Mouse (Mus musculus): ENCODE data around the gene Tmc4. TPM values are rescaled to one million over a fixed set of nuclear protein-coding genes. Genes with fewer than 3 reads are reported as not detected.

Tmc4 gene
- polyA plus RNA-seq, 1 experiment from 2014 or later, result 12.5 TPM

DNA sequence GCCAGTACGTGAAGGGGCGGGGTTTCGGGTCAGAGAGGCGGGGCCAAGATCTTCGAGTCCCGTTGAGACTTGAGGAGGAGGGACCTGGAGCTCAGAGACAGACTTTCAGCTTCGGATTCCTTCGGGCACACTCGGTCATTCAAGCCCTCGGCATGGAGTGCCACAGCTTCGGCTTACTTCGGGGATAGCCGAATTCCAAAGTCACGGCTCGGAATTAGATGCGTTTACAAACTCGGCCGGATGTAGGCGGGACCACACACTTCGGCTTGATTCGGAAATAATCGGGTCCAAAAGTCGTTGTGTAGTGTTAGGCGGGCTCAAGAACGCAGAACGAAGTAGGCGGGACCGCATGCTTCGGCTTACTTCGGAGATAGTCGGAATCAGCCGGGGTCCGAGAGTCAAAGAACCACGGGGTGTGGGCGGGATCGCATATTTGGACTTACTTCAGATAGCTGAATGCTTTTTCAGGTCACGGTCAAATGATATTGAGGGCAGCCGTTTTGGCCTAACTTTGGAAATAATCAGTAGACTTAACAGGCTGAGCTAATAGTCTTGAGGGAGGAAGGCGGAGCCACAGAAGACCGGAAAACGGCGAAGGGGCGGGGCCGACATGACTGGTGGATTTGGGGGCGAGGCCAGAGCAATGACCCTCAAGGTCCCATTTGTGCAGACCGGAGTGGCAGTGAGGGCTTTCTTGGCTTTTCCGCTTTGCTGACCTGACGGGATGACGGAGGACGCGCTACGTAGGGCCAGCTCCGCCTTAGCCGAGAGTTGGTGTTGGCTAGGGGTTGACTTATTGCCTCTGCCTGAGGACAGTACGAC, 15.8 kb upstream of the Tmc4 start, which contains the start of gene Mboat7:
Mboat7 (minus strand) TSS at position 537 of the 822 bp plus-strand sequence.
- peak; percentile 99 for DNase-seq (ENCODE audit: low spot score)

DNA sequence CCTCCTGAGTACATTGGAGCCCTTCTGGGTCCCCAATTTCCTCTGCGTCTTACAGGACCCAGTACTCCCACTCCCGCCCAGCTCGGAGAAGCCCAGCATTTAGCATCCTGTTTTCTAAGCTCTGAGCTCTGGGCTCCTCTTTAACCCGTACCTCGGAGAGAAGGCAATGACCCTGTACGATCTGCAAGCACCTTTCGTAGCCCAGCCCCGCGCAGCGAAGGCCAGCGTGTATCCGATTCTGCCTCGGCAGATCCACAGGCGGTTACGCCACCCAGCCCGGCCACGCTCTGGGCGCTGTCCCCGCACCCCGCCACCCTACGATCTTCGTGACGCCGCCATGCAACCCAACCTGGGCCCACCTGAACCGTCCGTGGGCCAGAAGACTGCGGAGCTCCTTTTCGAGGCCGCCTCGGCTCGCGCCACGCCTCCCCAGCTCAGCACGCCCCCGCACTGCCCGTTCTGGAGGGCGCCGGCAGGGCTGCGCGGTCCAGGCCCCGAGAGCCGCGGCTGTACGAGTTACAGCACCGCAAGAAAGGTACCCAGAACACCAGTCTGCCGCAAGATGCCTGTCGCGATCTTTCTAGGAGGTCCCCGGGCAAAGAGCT, 15.1 kb upstream of the Tmc4 start, which contains the start of gene Tsen34:
Tsen34 (plus strand) TSS at position 482 of the 605 bp plus-strand sequence.
- DNase-seq (ENCODE audit: low spot score), result peak; percentile 50

GRCm38 (mm10) chr7:3691919-3692318, 14.6 kb upstream of the Tmc4 start:
- DNase-seq (ENCODE audit: low spot score), result no peak

GRCm38 (mm10) chr7:3685400-3686187, 8.2 kb upstream of the Tmc4 start:
- no peak for DNase-seq (ENCODE audit: low spot score)

DNA sequence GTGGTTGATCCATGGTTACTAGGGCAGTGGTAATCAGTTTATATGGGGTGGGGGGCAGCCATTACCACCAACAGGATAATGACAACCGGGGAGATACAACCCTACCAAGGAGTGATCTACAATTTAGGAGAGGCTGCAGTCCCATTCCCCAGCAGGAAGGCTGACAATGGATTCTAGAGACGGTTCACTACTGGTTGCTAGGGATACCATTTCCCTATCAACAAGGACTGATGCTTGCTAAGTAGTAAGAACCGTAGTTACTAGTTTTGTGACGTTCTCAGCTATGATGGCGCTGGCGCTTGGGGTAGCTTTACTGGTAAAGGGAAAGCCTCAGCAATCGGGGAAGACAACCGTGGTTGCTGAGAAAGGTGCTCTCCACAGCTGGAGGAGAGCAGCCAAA, 7.3 kb upstream of the Tmc4 start:
- DNase-seq (ENCODE audit: low spot score), result no peak

DNA sequence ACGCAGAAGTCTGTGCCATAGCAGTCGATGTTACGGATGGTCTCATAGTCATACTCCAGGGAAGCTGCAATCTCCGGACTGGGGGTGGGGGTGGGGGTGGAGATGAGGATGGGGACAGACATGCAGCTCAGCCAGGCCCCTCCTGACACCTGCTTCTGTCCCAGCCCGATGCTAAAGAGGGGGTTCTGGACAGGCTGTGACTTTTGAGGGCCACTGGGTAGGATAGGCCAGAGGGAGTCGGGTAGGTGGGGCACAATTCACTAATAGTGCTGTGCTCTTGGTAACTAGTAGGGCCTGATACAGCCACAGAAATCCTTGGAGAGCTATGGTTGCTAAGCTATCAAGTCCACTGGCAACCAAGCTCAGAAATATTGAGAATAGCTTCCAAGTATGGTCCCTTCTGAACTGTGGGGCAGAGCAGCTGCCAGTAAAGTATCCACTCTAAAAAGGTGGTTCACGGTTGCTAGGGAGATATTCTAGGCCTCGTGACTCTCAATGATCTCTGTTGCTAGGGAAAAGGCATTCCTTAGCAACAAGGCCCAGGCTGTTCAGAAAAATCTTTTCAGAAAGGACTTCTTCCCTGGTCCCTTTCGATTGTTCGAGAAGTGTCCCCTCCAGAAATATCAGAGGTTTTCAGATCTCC, 6.7 kb upstream of the Tmc4 start:
- no peak for DNase-seq (ENCODE audit: low spot score)

DNA sequence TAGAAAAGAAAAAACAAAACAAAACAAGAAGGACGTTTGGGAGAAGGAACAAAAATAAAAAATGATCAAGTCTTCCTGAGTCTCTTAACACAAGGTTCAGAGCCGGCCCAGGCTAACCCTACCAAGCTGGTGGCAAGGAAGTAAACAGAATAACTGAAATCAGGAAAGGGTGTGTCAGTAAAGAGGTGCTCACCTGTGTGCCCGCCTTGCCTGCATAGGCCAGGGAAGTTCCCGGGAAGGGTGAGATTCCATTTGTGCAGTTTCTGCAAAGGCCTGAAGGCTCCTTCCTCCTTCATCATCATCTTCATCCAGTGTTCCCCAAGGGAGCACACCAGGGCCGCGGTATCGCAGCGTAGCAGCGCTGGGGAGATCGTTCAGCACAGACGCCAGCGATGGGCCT, 982 bp downstream of the Tmc4 start:
- DNase-seq (ENCODE audit: low spot score), result no peak

GRCm38 (mm10) chr7:3675228-3675548, 2.2 kb downstream of the Tmc4 start:
- DNase-seq (ENCODE audit: low spot score), result no peak

GRCm38 (mm10) chr7:3674507-3675227, 2.7 kb downstream of the Tmc4 start:
- DNase-seq (ENCODE audit: low spot score), result peak; percentile 79

DNA sequence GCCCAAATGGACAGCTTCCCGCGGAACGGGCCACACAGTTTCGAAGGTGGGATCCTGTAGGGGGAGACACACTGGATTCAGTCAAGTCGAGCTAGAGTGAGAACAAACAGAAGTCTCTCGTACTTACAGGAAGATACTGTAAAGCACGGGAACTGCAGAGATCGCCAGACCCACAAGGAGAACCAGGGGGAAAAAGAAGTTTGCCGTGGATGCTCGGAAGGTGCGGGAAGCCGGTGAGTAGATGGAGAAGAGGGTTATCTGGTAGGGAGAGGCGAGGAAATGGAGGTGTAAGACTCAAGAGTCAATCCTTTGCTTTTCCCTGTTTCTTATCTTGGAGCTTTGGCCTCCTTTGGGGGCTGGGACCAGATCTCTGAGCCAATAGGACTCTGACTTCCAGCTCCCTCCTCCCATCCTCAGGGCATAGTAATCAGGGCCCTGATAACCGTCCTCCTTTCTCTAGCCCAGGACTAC, 10.4 kb downstream of the Tmc4 start:
- no peak for DNase-seq (ENCODE audit: low spot score)

GRCm38 (mm10) chr7:3665215-3666114, 11.9 kb downstream of the Tmc4 start, which contains the start of gene Leng1:
Gene Leng1 (minus strand): TSS chr7:3665840.
- peak; percentile 95 for DNase-seq (ENCODE audit: low spot score)

DNA sequence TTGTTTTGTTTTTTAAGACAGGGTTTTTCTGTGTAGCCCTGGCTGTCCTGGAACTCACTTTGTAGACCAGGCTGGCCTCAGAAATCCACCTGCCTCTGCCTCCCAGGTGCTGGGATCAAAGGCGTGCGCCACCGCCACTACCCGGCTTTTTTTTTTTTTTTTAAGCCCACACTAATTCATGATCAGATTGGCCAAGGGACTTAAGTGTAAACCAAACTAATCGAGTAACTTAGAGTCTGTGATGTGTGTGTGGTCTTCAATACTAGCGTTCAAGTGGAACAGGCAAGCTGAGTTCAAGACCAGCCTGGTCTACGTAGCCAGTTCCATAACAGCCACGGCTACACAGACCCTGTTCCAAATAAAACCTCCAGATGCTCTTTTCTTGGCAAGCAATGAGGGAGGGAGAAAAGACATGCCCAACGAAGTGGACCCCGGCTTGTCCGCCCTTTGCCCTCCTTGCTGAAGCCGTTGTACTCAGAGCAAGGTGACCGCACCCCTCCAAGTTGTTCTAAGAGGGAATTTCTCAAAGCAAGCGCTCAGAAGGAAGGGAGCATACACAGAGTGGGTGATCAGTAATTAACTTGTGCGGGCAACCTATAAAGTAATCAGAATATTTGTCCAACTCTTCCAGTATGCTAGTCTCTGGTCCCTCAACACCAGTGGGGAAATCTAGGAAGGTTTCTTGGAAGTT, 12.7 kb downstream of the Tmc4 start:
- DNase-seq (ENCODE audit: low spot score), result no peak

DNA sequence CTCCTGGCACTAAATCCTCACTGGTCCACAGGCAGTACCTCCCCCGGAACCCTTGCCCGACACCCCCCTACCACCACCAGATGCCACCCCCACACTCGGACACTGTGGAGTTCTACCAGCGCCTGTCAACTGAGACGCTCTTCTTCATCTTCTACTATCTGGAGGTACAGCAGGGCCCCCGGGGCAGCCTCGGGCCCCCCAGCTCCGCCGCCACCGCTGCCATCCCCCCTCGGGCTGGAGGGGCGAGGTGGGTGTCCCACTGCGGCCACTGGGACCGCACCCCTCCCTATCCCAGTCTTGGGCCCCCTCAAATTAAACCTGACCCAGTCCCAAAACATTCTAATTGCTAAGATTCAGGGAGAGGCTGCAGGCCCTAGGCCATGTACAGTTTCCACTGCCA, 18.8 kb downstream of the Tmc4 start:
- DNase-seq (ENCODE audit: low spot score), result no peak

GRCm38 (mm10) chr7:3656966-3657365, 20.4 kb downstream of the Tmc4 start:
- DNase-seq (ENCODE audit: low spot score), result no peak

GRCm38 (mm10) chr7:3646641-3647040, 30.7 kb downstream of the Tmc4 start:
- DNase-seq (ENCODE audit: low spot score), result no peak

- DNase-seq (ENCODE audit: low spot score), result peak; percentile 19
These were observed 31.2 kb downstream of the Tmc4 start for GRCm38 (mm10) chr7:3646188-3646587.

GRCm38 (mm10) chr7:3645488-3646025, 31.8 kb downstream of the Tmc4 start:
- DNase-seq (ENCODE audit: low spot score), result no peak

DNA sequence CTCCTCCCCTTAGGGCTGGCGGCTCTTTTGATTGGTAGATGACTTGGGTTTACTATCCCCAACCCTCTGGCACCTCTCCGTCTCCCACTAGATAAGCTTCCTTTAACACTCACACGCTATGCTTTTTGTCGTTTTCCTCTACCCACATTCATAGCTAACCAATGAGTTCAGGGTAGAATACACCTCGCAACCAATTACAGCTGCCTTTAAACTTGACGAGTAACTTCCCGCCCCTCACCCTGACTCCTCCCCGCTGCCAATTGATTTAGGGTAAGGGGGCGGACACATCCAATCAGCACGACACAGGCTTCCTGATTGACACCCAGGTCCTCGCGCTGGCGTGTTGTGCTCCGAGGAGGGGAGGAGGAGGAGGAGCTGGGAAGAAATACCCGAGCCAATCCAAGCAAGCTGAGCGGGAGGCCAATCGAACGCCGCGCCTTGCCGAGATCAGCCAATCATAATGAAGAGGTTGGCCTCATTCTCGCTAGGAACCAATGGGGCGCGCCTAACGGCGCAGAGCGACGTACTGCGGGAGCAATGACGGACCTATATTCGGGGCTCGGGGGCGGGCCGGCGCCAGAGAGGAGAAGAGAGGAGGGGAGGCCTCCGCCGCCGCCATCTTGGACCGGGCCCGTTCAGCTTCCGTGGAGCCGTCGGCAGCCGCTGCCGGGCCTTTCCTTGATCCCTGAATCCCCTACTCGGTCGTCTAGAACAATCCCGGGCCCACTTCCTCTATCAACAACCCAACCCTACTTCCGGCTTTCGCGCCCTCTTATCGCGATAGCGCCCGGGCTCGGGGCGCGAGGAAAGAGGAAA, 32.5 kb downstream of the Tmc4 start, which contains the start of gene Cnot3:
Cnot3 (plus strand) TSS at position 597 of the 816 bp plus-strand sequence.
- DNase-seq (ENCODE audit: low spot score), result peak; percentile 99
